Mouse (Mus musculus): ENCODE measurements around the gene Dhfr. TPM values are rescaled to one million over a fixed set of nuclear protein-coding genes. Genes with fewer than 3 reads are reported as not detected.

Gene Dhfr
- total and polyA plus RNA-seq, 3 experiments, result 15.7 to 63.1 (median 17.4) TPM

DNA sequence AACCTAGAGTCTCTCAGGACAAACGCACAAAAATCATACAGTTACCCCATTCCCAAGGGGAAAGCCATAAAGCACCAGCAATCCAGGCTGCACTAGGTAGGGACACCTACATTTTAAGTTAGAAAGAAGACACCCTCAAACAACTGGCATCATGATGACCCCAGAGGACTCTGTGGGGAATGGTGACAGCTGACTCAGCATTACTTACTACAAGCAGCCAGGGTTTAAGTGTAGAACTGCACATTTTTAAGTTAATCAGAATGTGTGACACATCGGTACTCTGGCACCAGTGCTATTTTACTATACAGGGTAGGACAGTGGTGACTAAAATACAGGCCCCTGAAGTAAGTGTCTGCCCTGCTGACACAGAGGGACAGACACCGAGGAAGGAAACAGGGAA lies 23.9 kb upstream of the Dhfr start:
- no peak for TF ChIP-seq SMC3 (IDR thresholded peaks at IDR 0.05; ENCODE audit: low read depth, low read length)
- no peak for TF ChIP-seq MEF2A (IDR thresholded peaks at IDR 0.05; ENCODE audit: extremely low read depth, insufficient replicate concordance, low read depth, low read length, poor library complexity, severe bottlenecking)
- TF ChIP-seq UBTF (IDR thresholded peaks at IDR 0.05; ENCODE audit: borderline replicate concordance, insufficient read depth, low read depth, low read length), result no peak
- no peak for TF ChIP-seq USF1 (IDR thresholded peaks at IDR 0.05; ENCODE audit: low read depth, low read length)
- no peak for TF ChIP-seq HCFC1 (IDR thresholded peaks at IDR 0.05; ENCODE audit: low read depth, low read length)
- no peak for TF ChIP-seq MAFK (IDR thresholded peaks at IDR 0.05; ENCODE audit: borderline replicate concordance, low read depth, low read length)
- no peak for TF ChIP-seq ELF1 (IDR thresholded peaks at IDR 0.05; ENCODE audit: low read depth, low read length)
- TF ChIP-seq JUND (IDR thresholded peaks at IDR 0.05; ENCODE audit: low read depth, low read length), result no peak
- TF ChIP-seq BHLHE40 (IDR thresholded peaks at IDR 0.05; ENCODE audit: borderline replicate concordance, low read depth, low read length), result no peak
- TF ChIP-seq MAX (IDR thresholded peaks at IDR 0.05; ENCODE audit: low read length), result no peak
- no peak for TF ChIP-seq MAZ (IDR thresholded peaks at IDR 0.05; ENCODE audit: low read depth, low read length)
- no peak for TF ChIP-seq CHD1 (IDR thresholded peaks at IDR 0.05; ENCODE audit: low read depth, low read length)
- TF ChIP-seq KAT2A (conservative IDR thresholded peaks at IDR 0.05; ENCODE audit: low read depth, low read length), result no peak
- no peak for TF ChIP-seq RAD21 (IDR thresholded peaks at IDR 0.05; ENCODE audit: low read depth, low read length)
- TF ChIP-seq ZKSCAN1 (IDR thresholded peaks at IDR 0.05; ENCODE audit: low read depth, low read length), result no peak
- TF ChIP-seq GATA1 (IDR thresholded peaks at IDR 0.05; ENCODE audit: low read depth, low read length), result no peak
- no peak overlapping the region for H3K4me3 ChIP-seq (ENCODE audit: control insufficient read depth in 1 of 2, insufficient read depth in 1 of 2, low read depth in 2 of 2, low read length in 2 of 2)
- H3K79me2 ChIP-seq (ENCODE audit: control insufficient read depth, insufficient read depth, low read length, poor library complexity), result no peaks in the 10 kb centered on the region
- no peak for DNase-seq (ENCODE audit: low read depth, low spot score)
- H3K27ac ChIP-seq (ENCODE audit: control insufficient read depth, low read depth, low read length), result no peak overlapping the region
- H3K9me3 ChIP-seq (replicated peaks; ENCODE audit: insufficient read depth, low read length), result no peaks in the 10 kb centered on the region
- H3K9ac ChIP-seq (ENCODE audit: control insufficient read depth, low read depth, low read length, poor library complexity, severe bottlenecking), result no peak overlapping the region
- H3K36me3 ChIP-seq (ENCODE audit: control insufficient read depth in 1 of 2, insufficient read depth in 2 of 2, low read length in 2 of 2), result peaks cover 0 to 13% of the 10 kb centered on the region in 2 experiments; a peak in 3 of 4 replicates
- no peaks in the 10 kb centered on the region for H3K27me3 ChIP-seq (ENCODE audit: control insufficient read depth in 1 of 2, insufficient read depth in 2 of 2, low read length in 2 of 2)
- peaks cover 3 to 7% of the 10 kb centered on the region in 2 experiments; a peak in 3 of 4 replicates for H3K4me1 ChIP-seq (ENCODE audit: control insufficient read depth in 1 of 2, insufficient read depth in 2 of 2, low read length in 2 of 2)

DNA sequence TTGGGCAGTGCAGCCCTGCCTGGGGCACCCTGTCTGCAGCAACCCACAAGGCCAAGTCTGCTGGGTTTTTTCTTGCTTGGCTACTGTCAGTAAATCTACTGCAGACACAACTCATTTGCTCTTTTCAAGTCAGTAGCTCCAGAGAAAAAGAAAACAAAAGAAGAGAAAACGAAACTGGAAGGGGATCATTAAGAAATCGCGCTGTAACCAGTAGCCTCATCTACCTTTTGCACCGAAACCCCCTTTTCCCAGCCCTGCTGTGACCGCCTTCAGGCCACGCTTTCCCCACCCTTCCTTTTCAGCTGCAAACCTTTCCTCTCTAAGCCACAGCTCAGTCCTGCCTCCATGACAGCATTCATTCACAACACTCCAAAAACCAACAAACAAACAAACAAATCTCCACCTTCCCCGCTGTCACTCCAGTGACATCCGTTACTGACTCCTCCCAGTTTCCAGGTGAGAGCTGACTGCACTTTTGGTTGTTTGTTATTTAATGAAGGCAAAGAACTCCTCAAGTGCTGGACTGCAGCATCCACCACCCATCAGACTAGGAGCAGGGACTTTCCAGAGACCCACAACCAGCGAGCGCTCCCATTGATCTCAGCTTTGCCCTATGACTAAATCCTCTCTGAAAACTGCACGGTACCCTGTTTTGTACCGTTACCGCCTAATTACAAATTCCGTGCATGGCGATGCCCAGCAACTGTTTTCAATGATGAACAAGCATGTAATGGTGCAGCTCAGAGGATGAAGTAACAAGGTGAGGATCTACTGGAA lies 22.2 kb upstream of the Dhfr start:
- TF ChIP-seq ETS1 (IDR thresholded peaks at IDR 0.05; ENCODE audit: low read depth, low read length) (no peak), TCF12 (IDR thresholded peaks at IDR 0.05; ENCODE audit: low read depth, low read length) (no peak), MYC (IDR thresholded peaks at IDR 0.05; ENCODE audit: low read depth, low read length) (no peak), BHLHE40 (IDR thresholded peaks at IDR 0.05; ENCODE audit: borderline replicate concordance, low read depth, low read length) (no peak), RCOR1 (IDR thresholded peaks at IDR 0.05; ENCODE audit: low read depth, low read length) (no peak), SIN3A (IDR thresholded peaks at IDR 0.05; ENCODE audit: low read length) (no peak), CTCF (IDR thresholded peaks at IDR 0.05 in 2 of 3, conservative IDR thresholded peaks at IDR 0.05 in 1 of 3; ENCODE audit: control insufficient read depth in 1 of 3, insufficient read depth in 1 of 3, low read depth in 2 of 3, low read length in 3 of 3, poor library complexity in 1 of 3, severe bottlenecking in 1 of 3) (no peak), E2F4 (IDR thresholded peaks at IDR 0.05; ENCODE audit: borderline replicate concordance, low read depth, low read length) (no peak)
- Histone ChIP-seq H3K4me3 (ENCODE audit: control insufficient read depth in 1 of 2, insufficient read depth in 1 of 2, low read depth in 2 of 2, low read length in 2 of 2) (no peak overlapping the region), H3K9ac (ENCODE audit: control insufficient read depth, low read depth, low read length, poor library complexity, severe bottlenecking) (no peak overlapping the region), H3K27me3 (ENCODE audit: control insufficient read depth in 1 of 2, insufficient read depth in 2 of 2, low read length in 2 of 2) (no peaks in the 10 kb centered on the region), H3K4me1 (ENCODE audit: control insufficient read depth in 1 of 2, insufficient read depth in 2 of 2, low read length in 2 of 2) (peaks cover 3 to 9% of the 10 kb centered on the region in 2 experiments; a peak in 3 of 4 replicates), H3K27ac (ENCODE audit: control insufficient read depth, low read depth, low read length) (no peak overlapping the region), H3K36me3 (ENCODE audit: control insufficient read depth in 1 of 2, insufficient read depth in 2 of 2, low read length in 2 of 2) (peaks cover 0 to 16% of the 10 kb centered on the region in 2 experiments; a peak in 2 of 4 replicates), H3K79me2 (ENCODE audit: control insufficient read depth, insufficient read depth, low read length, poor library complexity) (no peaks in the 10 kb centered on the region), H3K9me3 (replicated peaks; ENCODE audit: insufficient read depth, low read length) (no peaks in the 10 kb centered on the region)
- DNase-seq (ENCODE audit: low read depth, low spot score), result no peak

Measured in MEL (cell line).